Mouse (Mus musculus) adrenal gland, adult 2 months (tissue): ENCODE results near the gene Lhb. TPM values are rescaled to one million over a fixed set of nuclear protein-coding genes. Genes with fewer than 3 reads are reported as not detected.

Source experiments
- microRNA-seq, 2 experiments: library from miRNA; unstranded; fragments of <30 nt; microRNA quantifications; one replicate each; pipeline ENCODE4 v1.2.0; 2021
- polyA plus RNA-seq: library from polyadenylated mRNA; depleted of rRNA; stranded (reverse); fragments of >200 nt; gene quantifications from 2 replicates; pipeline ENCODE4 v1.2.3, GENCODE M21; 2012; rRNA removed
- total RNA-seq, 2 experiments: library from RNA; stranded (reverse); gene quantifications; 2 replicates each; pipeline ENCODE4 v1.2.3; 2021

Gene Lhb
- total and polyA plus RNA-seq, 3 experiments, result not detected

Small RNA genes lying within 50 kb of the gene (microRNA-seq; reads per million reads assigned to microRNA genes)
- 0.83 to 1.8 reads per million in 2 experiments for gene Gm22133

Other genes starting within 250 kb of the Lhb start
Only the 30 nearest of the 33 such genes appear.
- under 1 TPM in 1 of 2 experiments, not detected in 1; 0.14 TPM for gene Ccdc155, start 215.9 kb upstream of the Lhb start, total RNA-seq
- gene Ccdc155, start 215.9 kb upstream of the Lhb start, polyA plus RNA-seq, result 0.30 TPM in 2 replicates
- gene Dkkl1, start 208.7 kb upstream of the Lhb start, total RNA-seq, result not detected
- not detected in 2 replicates for gene Dkkl1, start 208.7 kb upstream of the Lhb start, polyA plus RNA-seq
- 1 to 10 TPM; 8.3 to 9.2 TPM for gene Tead2, start 205.1 kb upstream of the Lhb start, total RNA-seq
- gene Tead2, start 205.1 kb upstream of the Lhb start, polyA plus RNA-seq, result 12.4 and 12.6 TPM in 2 replicates
- 1 to 10 TPM; 2.9 to 5.2 TPM for gene Cd37, start 181.7 kb upstream of the Lhb start, total RNA-seq
- gene Cd37, start 181.7 kb upstream of the Lhb start, polyA plus RNA-seq, result 10.9 and 14.3 TPM in 2 replicates
- not detected for gene Slc6a16, start 179.7 kb upstream of the Lhb start, total RNA-seq
- gene Slc6a16, start 179.7 kb upstream of the Lhb start, polyA plus RNA-seq, result 0.04 TPM in 1 of 2 replicates, not detected in the other
- not detected for gene Slc6a21, start 143.3 kb upstream of the Lhb start, total RNA-seq
- not detected in 2 replicates for gene Slc6a21, start 143.3 kb upstream of the Lhb start, polyA plus RNA-seq
- gene Trpm4, start 87.0 kb upstream of the Lhb start, total RNA-seq, result 1 to 10 TPM; 5.2 to 9.4 TPM
- 8.8 and 11.2 TPM in 2 replicates for gene Trpm4, start 87.0 kb upstream of the Lhb start, polyA plus RNA-seq
- gene Hrc, start 85.5 kb upstream of the Lhb start, total RNA-seq, result under 1 TPM in 1 of 2 experiments, not detected in 1; 0.23 TPM
- gene Hrc, start 85.5 kb upstream of the Lhb start, polyA plus RNA-seq, result 0.18 TPM in 1 of 2 replicates, not detected in the other
- gene Ppfia3, start 53.8 kb upstream of the Lhb start, total RNA-seq, result 1 to 10 TPM; 1.1 to 2.8 TPM
- 4.3 and 4.7 TPM in 2 replicates for gene Ppfia3, start 53.8 kb upstream of the Lhb start, polyA plus RNA-seq
- gene Lin7b, start 50.2 kb upstream of the Lhb start, total RNA-seq, result 1 to 10 TPM; 2.4 to 3.8 TPM
- gene Lin7b, start 50.2 kb upstream of the Lhb start, polyA plus RNA-seq, result 5.7 and 10.3 TPM in 2 replicates
- 100 to 1,000 TPM; 219 to 278 TPM for gene Snrnp70, start 25.1 kb upstream of the Lhb start, total RNA-seq
- 230 and 236 TPM in 2 replicates for gene Snrnp70, start 25.1 kb upstream of the Lhb start, polyA plus RNA-seq
- gene Kcna7, start 15.2 kb upstream of the Lhb start, total RNA-seq, result not detected
- not detected in 2 replicates for gene Kcna7, start 15.2 kb upstream of the Lhb start, polyA plus RNA-seq
- gene Ntf5, start 7.1 kb upstream of the Lhb start, total RNA-seq, result not detected
- gene Ntf5, start 7.1 kb upstream of the Lhb start, polyA plus RNA-seq, result not detected in 2 replicates
- 10 to 100 TPM; 46.4 to 57.6 TPM for gene Gys1, start 14.0 kb downstream of the Lhb start, total RNA-seq
- gene Gys1, start 14.0 kb downstream of the Lhb start, polyA plus RNA-seq, result 64.0 and 82.1 TPM in 2 replicates
- 10 to 100 TPM; 38.2 to 52.3 TPM for gene Ruvbl2, start 17.3 kb downstream of the Lhb start, total RNA-seq
- gene Ruvbl2, start 17.3 kb downstream of the Lhb start, polyA plus RNA-seq, result 70.2 and 89.3 TPM in 2 replicates
- gene Ftl1, start 39.1 kb downstream of the Lhb start, total RNA-seq, result 1,000 to 10,000 TPM; 1,338 to 1,480 TPM
- gene Ftl1, start 39.1 kb downstream of the Lhb start, polyA plus RNA-seq, result 7,024 and 7,397 TPM in 2 replicates
- gene Bax, start 46.1 kb downstream of the Lhb start, total RNA-seq, result 10 to 100 TPM; 52.5 to 60.6 TPM
- gene Bax, start 46.1 kb downstream of the Lhb start, polyA plus RNA-seq, result 148 and 158 TPM in 2 replicates
- gene Tulp2, start 61.1 kb downstream of the Lhb start, total RNA-seq, result under 1 TPM; 0.41 to 0.75 TPM
- 0.44 and 0.64 TPM in 2 replicates for gene Tulp2, start 61.1 kb downstream of the Lhb start, polyA plus RNA-seq
- gene Gm45808, start 66.0 kb downstream of the Lhb start, total RNA-seq, result 10 to 100 TPM in 1 of 2 experiments, 1 to 10 TPM in 1; 2.2 to 33.5 TPM
- 0.45 TPM in 1 of 2 replicates, not detected in the other for gene Gm45808, start 66.0 kb downstream of the Lhb start, polyA plus RNA-seq
- 10 to 100 TPM; 55.4 to 71.1 TPM for gene Dhdh, start 68.0 kb downstream of the Lhb start, total RNA-seq
- 17.6 and 21.4 TPM in 2 replicates for gene Dhdh, start 68.0 kb downstream of the Lhb start, polyA plus RNA-seq
- gene Nucb1, start 89.6 kb downstream of the Lhb start, total RNA-seq, result 100 to 1,000 TPM; 280 to 286 TPM
- gene Nucb1, start 89.6 kb downstream of the Lhb start, polyA plus RNA-seq, result 594 and 643 TPM in 2 replicates
- gene Ppp1r15a, start 105.4 kb downstream of the Lhb start, total RNA-seq, result 10 to 100 TPM; 49.0 to 57.8 TPM
- 49.5 and 49.7 TPM in 2 replicates for gene Ppp1r15a, start 105.4 kb downstream of the Lhb start, polyA plus RNA-seq
- 1 to 10 TPM; 3.0 to 5.9 TPM for gene Plekha4, start 105.5 kb downstream of the Lhb start, total RNA-seq
- gene Plekha4, start 105.5 kb downstream of the Lhb start, polyA plus RNA-seq, result 9.8 and 15.6 TPM in 2 replicates
- gene Hsd17b14, start 134.1 kb downstream of the Lhb start, total RNA-seq, result 1 to 10 TPM; 2.3 TPM
- 1.5 and 2.3 TPM in 2 replicates for gene Hsd17b14, start 134.1 kb downstream of the Lhb start, polyA plus RNA-seq
- 100 to 1,000 TPM; 213 to 292 TPM for gene Bcat2, start 149.3 kb downstream of the Lhb start, total RNA-seq
- 166 and 170 TPM in 2 replicates for gene Bcat2, start 149.3 kb downstream of the Lhb start, polyA plus RNA-seq
- not detected for gene Fgf21, start 194.7 kb downstream of the Lhb start, total RNA-seq
- gene Fgf21, start 194.7 kb downstream of the Lhb start, polyA plus RNA-seq, result 0.15 and 0.16 TPM in 2 replicates
- gene Fut1, start 196.5 kb downstream of the Lhb start, total RNA-seq, result not detected
- gene Fut1, start 196.5 kb downstream of the Lhb start, polyA plus RNA-seq, result not detected in 2 replicates
- under 1 TPM; 0.28 to 0.29 TPM for gene Izumo1, start 201.0 kb downstream of the Lhb start, total RNA-seq
- 0.65 and 0.89 TPM in 2 replicates for gene Izumo1, start 201.0 kb downstream of the Lhb start, polyA plus RNA-seq
- 10 to 100 TPM; 13.5 to 20.6 TPM for gene Rasip1, start 206.7 kb downstream of the Lhb start, total RNA-seq
- 42.9 and 56.4 TPM in 2 replicates for gene Rasip1, start 206.7 kb downstream of the Lhb start, polyA plus RNA-seq
- 1 to 10 TPM; 3.0 to 5.8 TPM for gene Mamstr, start 219.2 kb downstream of the Lhb start, total RNA-seq
- 5.1 and 5.8 TPM in 2 replicates for gene Mamstr, start 219.2 kb downstream of the Lhb start, polyA plus RNA-seq